Mouse (Mus musculus) testis, adult 2 months (tissue): ENCODE data around the gene Arid1a.

Experiments used
- CTCF ChIP-seq: fragments of 200-500 bp; IDR thresholded peaks from 2 replicates; pipeline ENCODE4 v1.5.1; 2012; ENCODE audit warnings: low read depth, mild to moderate bottlenecking, inconsistent platforms, low read length, moderate library complexity; ENCODE audit not compliant: control insufficient read depth, insufficient read depth, insufficient replicate concordance
- POLR2A ChIP-seq: fragments of 200-500 bp; IDR thresholded peaks from 2 replicates; pipeline ENCODE4 v1.6.1; 2012; ENCODE audit warnings: low read depth, mild to moderate bottlenecking, inconsistent platforms, low read length, moderate library complexity; ENCODE audit not compliant: control insufficient read depth

GRCm38 (mm10) chr4:133631071-133631768 is 125.3 kb downstream of the Arid1a start:
- TF ChIP-seq CTCF (no peak), POLR2A (no peak)
